Mouse (Mus musculus): Measurements from ENCODE around the gene Gfap. TPM values are rescaled to one million over a fixed set of nuclear protein-coding genes. Genes with fewer than 3 reads are reported as not detected.
A peak's percentile ranks its signal among the peaks of the same experiment; 100 is the strongest.

Gfap gene
- polyA plus RNA-seq, 1 experiment from 2014 or later: 0.37 TPM

- ATAC-seq (ENCODE audit: borderline replicate concordance, extremely low read depth, low FRiP score, low TSS enrichment): no peak
- H3K27me3 ChIP-seq: peaks cover 49% of the 10 kb centered on the region
- H3K9ac ChIP-seq: no peak overlapping the region
- WGBS: 87% methylated on average over 4 of the region's 4 CpGs
- H3K4me3 ChIP-seq: no peak overlapping the region
- H3K4me1 ChIP-seq: peaks cover 8% of the 10 kb centered on the region; the same call in 1 of the 2 replicates
- no peaks in the 10 kb centered on the region for H3K9me3 ChIP-seq
- H3K36me3 ChIP-seq: no peaks in the 10 kb centered on the region
- H3K27ac ChIP-seq: no peak overlapping the region
- H3K4me2 ChIP-seq: no peak overlapping the region
Measured at GRCm38 (mm10) chr11:102894716-102895115, 6.0 kb downstream of the Gfap start.

GRCm38 (mm10) chr11:102893015-102893651 is 7.6 kb downstream of the Gfap start:
- Histone ChIP-seq H3K4me1 (peaks cover 8% of the 10 kb centered on the region; the same call in 1 of the 2 replicates), H3K4me3 (peak overlapping the region; percentile 37), H3K9ac (peak overlapping the region; percentile 46), H3K27me3 (peaks cover 52% of the 10 kb centered on the region), H3K9me3 (no peaks in the 10 kb centered on the region), H3K27ac (no peak overlapping the region), H3K36me3 (no peaks in the 10 kb centered on the region), H3K4me2 (peak overlapping the region; percentile 74)
- peak; percentile 55; the same call in 1 of the 2 replicates for ATAC-seq (ENCODE audit: borderline replicate concordance, extremely low read depth, low FRiP score, low TSS enrichment)
- WGBS: 2% methylated on average over 43 of the region's 43 CpGs

DNA sequence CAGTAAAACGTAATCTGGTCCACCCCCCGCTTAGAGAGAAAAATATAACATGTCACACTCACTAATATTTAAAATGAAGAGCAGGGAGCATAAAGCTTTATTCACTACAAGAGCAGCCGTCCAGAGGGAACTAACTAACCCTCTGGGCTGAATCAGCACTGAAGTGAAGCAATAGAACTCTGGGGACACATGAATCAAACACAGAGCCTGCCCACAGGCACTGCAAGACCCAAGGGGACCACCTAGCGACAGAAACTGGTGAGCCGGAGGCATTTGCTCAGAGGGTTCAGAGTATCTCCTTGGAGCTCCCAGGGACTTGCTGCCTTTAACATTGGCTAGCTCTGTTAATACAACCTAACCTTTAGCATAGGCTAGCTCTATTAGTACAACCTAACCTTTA is 10.6 kb downstream of the Gfap start:
- Histone ChIP-seq H3K9ac (no peak overlapping the region), H3K27me3 (peaks cover 41% of the 10 kb centered on the region), H3K9me3 (no peaks in the 10 kb centered on the region), H3K36me3 (no peaks in the 10 kb centered on the region), H3K4me2 (no peak overlapping the region), H3K27ac (no peak overlapping the region), H3K4me1 (peaks cover 8% of the 10 kb centered on the region; the same call in 1 of the 2 replicates), H3K4me3 (no peak overlapping the region)
- no peak for ATAC-seq (ENCODE audit: borderline replicate concordance, extremely low read depth, low FRiP score, low TSS enrichment)
- 59% methylated on average over 5 of the region's 5 CpGs for WGBS

GRCm38 (mm10) chr11:102888135-102888534 is 12.6 kb downstream of the Gfap start:
- peaks cover 21% of the 10 kb centered on the region for H3K27me3 ChIP-seq
- no peak overlapping the region for H3K4me2 ChIP-seq
- no peak for ATAC-seq (ENCODE audit: borderline replicate concordance, extremely low read depth, low FRiP score, low TSS enrichment)
- H3K9ac ChIP-seq: no peak overlapping the region
- 60% methylated on average over 3 of the region's 3 CpGs for WGBS
- H3K36me3 ChIP-seq: no peaks in the 10 kb centered on the region
- H3K27ac ChIP-seq: no peak overlapping the region
- no peaks in the 10 kb centered on the region for H3K9me3 ChIP-seq
- H3K4me1 ChIP-seq: peaks cover 4% of the 10 kb centered on the region; the same call in 1 of the 2 replicates
- H3K4me3 ChIP-seq: no peak overlapping the region

GRCm38 (mm10) chr11:102887433-102887832 is 13.3 kb downstream of the Gfap start:
- H3K27ac ChIP-seq: no peak overlapping the region
- H3K9me3 ChIP-seq: no peaks in the 10 kb centered on the region
- H3K9ac ChIP-seq: no peak overlapping the region
- H3K4me1 ChIP-seq: no peaks in the 10 kb centered on the region
- H3K36me3 ChIP-seq: no peaks in the 10 kb centered on the region
- H3K4me2 ChIP-seq: no peak overlapping the region
- H3K27me3 ChIP-seq: peaks cover 15% of the 10 kb centered on the region
- 73% methylated on average over 5 of the region's 5 CpGs for whole genome bisulfite sequencing
- no peak for ATAC-seq (ENCODE audit: borderline replicate concordance, extremely low read depth, low FRiP score, low TSS enrichment)
- H3K4me3 ChIP-seq: no peak overlapping the region

- 44% methylated on average over 10 of the region's 10 CpGs for WGBS
- ATAC-seq (ENCODE audit: borderline replicate concordance, extremely low read depth, low FRiP score, low TSS enrichment): no peak
- Histone ChIP-seq H3K27ac (no peak within 1 kb of the TSS), H3K4me1 (peaks cover 12% of the 10 kb centered on the region), H3K9me3 (no peaks in the 10 kb centered on the region), H3K36me3 (no peaks in the 10 kb centered on the region), H3K4me3 (no peak within 1 kb of the TSS), H3K27me3 (peaks cover 7% of the 10 kb centered on the region; the same call in 1 of the 2 replicates), H3K4me2 (no peak within 1 kb of the TSS), H3K9ac (no peak within 1 kb of the TSS)
Measured at GRCm38 (mm10) chr11:102884616-102885219, 16.0 kb downstream of the Gfap start, which contains the start of gene Fam187a. Gene Fam187a, plus strand, starts transcription at chr11:102885169.

GRCm38 (mm10) chr11:102881314-102882198 is 19.2 kb downstream of the Gfap start:
- no peaks in the 10 kb centered on the region for H3K9me3 ChIP-seq
- peak overlapping the region; percentile 69 for H3K4me2 ChIP-seq
- WGBS: 16% methylated on average over 13 of the region's 13 CpGs
- no peak; the same call in 1 of the 2 replicates for ATAC-seq (ENCODE audit: borderline replicate concordance, extremely low read depth, low FRiP score, low TSS enrichment)
- peak overlapping the region; percentile 81 for H3K9ac ChIP-seq
- peaks cover 18% of the 10 kb centered on the region for H3K4me1 ChIP-seq
- peak overlapping the region; percentile 65 for H3K4me3 ChIP-seq
- H3K27me3 ChIP-seq: no peaks in the 10 kb centered on the region; the same call in 1 of the 2 replicates
- no peak overlapping the region for H3K27ac ChIP-seq
- H3K36me3 ChIP-seq: peaks cover 13% of the 10 kb centered on the region

GRCm38 (mm10) chr11:102880585-102881313 is 20.0 kb downstream of the Gfap start, which contains the start of the genes Eftud2 and Ccdc103:
Gene Eftud2, minus strand, starts transcription at chr11:102880985.
Gene Ccdc103, plus strand, starts transcription at chr11:102881204.
- H3K27ac ChIP-seq: peak within 1 kb of the TSS; percentile 80
- peak within 1 kb of the TSS; percentile 69 for H3K4me2 ChIP-seq
- H3K4me1 ChIP-seq: peaks cover 18% of the 10 kb centered on the region
- H3K9ac ChIP-seq: peak within 1 kb of the TSS; percentile 81
- ATAC-seq (ENCODE audit: borderline replicate concordance, extremely low read depth, low FRiP score, low TSS enrichment): peak; percentile 92
- no peaks in the 10 kb centered on the region; the same call in 1 of the 2 replicates for H3K27me3 ChIP-seq
- peaks cover 19% of the 10 kb centered on the region for H3K36me3 ChIP-seq
- peak within 1 kb of the TSS; percentile 65 for H3K4me3 ChIP-seq
- under 1% methylated on average over 62 of the region's 62 CpGs for WGBS
- H3K9me3 ChIP-seq: no peaks in the 10 kb centered on the region

GRCm38 (mm10) chr11:102879558-102879957 is 21.2 kb downstream of the Gfap start:
- Histone ChIP-seq H3K9ac (no peak overlapping the region), H3K4me3 (peak overlapping the region; percentile 65; the same call in 1 of the 2 replicates)
- 72% methylated on average over 2 of the region's 2 CpGs for WGBS

GRCm38 (mm10) chr11:102874801-102875334 is 25.8 kb downstream of the Gfap start:
- H3K27me3 ChIP-seq: no peaks in the 10 kb centered on the region
- no peak overlapping the region for H3K27ac ChIP-seq
- ATAC-seq (ENCODE audit: borderline replicate concordance, extremely low read depth, low FRiP score, low TSS enrichment): no peak
- no peak overlapping the region for H3K4me3 ChIP-seq
- peaks cover 60% of the 10 kb centered on the region for H3K36me3 ChIP-seq
- peaks cover 7% of the 10 kb centered on the region for H3K4me1 ChIP-seq
- no peak overlapping the region for H3K4me2 ChIP-seq
- H3K9ac ChIP-seq: no peak overlapping the region
- WGBS: 89% methylated on average over 7 of the region's 7 CpGs
- no peaks in the 10 kb centered on the region for H3K9me3 ChIP-seq

More at GRCm38 (mm10) chr11:102879558-102879957, 21.2 kb downstream of the Gfap start:
- Histone ChIP-seq H3K9me3 (no peaks in the 10 kb centered on the region), H3K27me3 (no peaks in the 10 kb centered on the region; the same call in 1 of the 2 replicates), H3K27ac (no peak overlapping the region), H3K4me2 (peak overlapping the region; percentile 69; the same call in 1 of the 2 replicates), H3K4me1 (peaks cover 18% of the 10 kb centered on the region), H3K36me3 (peaks cover 31% of the 10 kb centered on the region)
- ATAC-seq (ENCODE audit: borderline replicate concordance, extremely low read depth, low FRiP score, low TSS enrichment): no peak

- Histone ChIP-seq H3K27me3 (no peaks in the 10 kb centered on the region), H3K27ac (no peak overlapping the region), H3K9ac (no peak overlapping the region), H3K4me1 (no peaks in the 10 kb centered on the region), H3K4me2 (no peak overlapping the region), H3K4me3 (no peak overlapping the region), H3K9me3 (no peaks in the 10 kb centered on the region), H3K36me3 (peaks cover 76% of the 10 kb centered on the region)
- ATAC-seq (ENCODE audit: borderline replicate concordance, extremely low read depth, low FRiP score, low TSS enrichment): no peak
- WGBS: 28% methylated on average over 4 of the region's 4 CpGs
Measured at GRCm38 (mm10) chr11:102864272-102864671, 36.4 kb downstream of the Gfap start.

Data from lung, embryonic 15.5 days (tissue).